Mouse (Mus musculus) hindbrain, embryonic 12.5 days (tissue): ENCODE results near the gene Btbd10. TPM values are rescaled to one million over a fixed set of nuclear protein-coding genes. Genes with fewer than 3 reads are reported as not detected.

Source experiments
- ATAC-seq: fragments of 200-750 bp; cut with Nextera tagmentation; 2 replicates; pipeline ENCODE4 v1.8.0; 2017; ENCODE audit warnings: moderate TSS enrichment; ENCODE audit not compliant: low FRiP score
- H3K27ac ChIP-seq: fragments of 300-500 bp; sonication (generic); 2 replicates; pipeline ENCODE4 v1.5.1; 2016; ENCODE audit warnings: mild to moderate bottlenecking
- H3K27me3 ChIP-seq: fragments of 300-500 bp; sonication (generic); 2 replicates; pipeline ENCODE4 v1.6.1; 2016; ENCODE audit warnings: mild to moderate bottlenecking
- H3K36me3 ChIP-seq: fragments of 300-500 bp; sonication (generic); 2 replicates; pipeline ENCODE4 v1.6.1; 2016; ENCODE audit warnings: mild to moderate bottlenecking
- H3K4me1 ChIP-seq: fragments of 300-500 bp; sonication (generic); 2 replicates; pipeline ENCODE4 v1.6.1; 2016
- H3K4me2 ChIP-seq: fragments of 300-500 bp; sonication (generic); replicated peaks from 2 replicates; pipeline ENCODE4 v1.6.1; 2016; ENCODE audit warnings: mild to moderate bottlenecking
- H3K4me3 ChIP-seq: fragments of 300-500 bp; sonication (generic); 2 replicates; pipeline ENCODE4 v1.5.1; 2016; ENCODE audit warnings: mild to moderate bottlenecking
- H3K9ac ChIP-seq: fragments of 300-500 bp; sonication (generic); 2 replicates; pipeline ENCODE4 v1.6.1; 2016; ENCODE audit warnings: mild to moderate bottlenecking, moderate library complexity
- H3K9me3 ChIP-seq: fragments of 300-500 bp; sonication (generic); replicated peaks from 2 replicates; pipeline ENCODE4 v1.6.1; 2016; ENCODE audit warnings: mild to moderate bottlenecking
- WGBS: fragments of 180-500 bp; shearing (Covaris S2); methylation state at CpG from one replicate; pipeline ENCODE4 v1.1.7; 2016; 5-methylcytosine and 5-hydroxymethylcytosine counted together
- polyA plus RNA-seq: library from polyadenylated mRNA; unstranded; fragments of >200 nt; fragmentation: Nextera tagmentation; extraction: Ambion mirVana; gene quantifications from 2 replicates; pipeline ENCODE4 v1.2.1, GENCODE M21; 2016

Gene Btbd10
- 42.8 and 45.4 TPM in 2 replicates for polyA plus RNA-seq

GRCm38 (mm10) chr7:113368746-113369619 lies at the start of gene Btbd10:
Btbd10 (minus strand) TSS chr7:113369392.
- H3K36me3 ChIP-seq = no peaks in the 10 kb centered on the region
- peaks cover 13% of the 10 kb centered on the region for H3K4me1 ChIP-seq
- peak; percentile 99 for ATAC-seq
- H3K9ac ChIP-seq = peak within 1 kb of the TSS; percentile 88
- peak within 1 kb of the TSS; percentile 85 for H3K27ac ChIP-seq
- WGBS = under 1% methylated on average over 64 of the region's 64 CpGs
- no peaks in the 10 kb centered on the region for H3K27me3 ChIP-seq
- H3K4me3 ChIP-seq = peak within 1 kb of the TSS; percentile 73
- peak within 1 kb of the TSS; percentile 66 for H3K4me2 ChIP-seq
- no peaks in the 10 kb centered on the region for H3K9me3 ChIP-seq

- H3K27me3 ChIP-seq = no peaks in the 10 kb centered on the region
- no peak overlapping the region for H3K9ac ChIP-seq
- WGBS = 86% methylated on average over 1 of the region's 1 CpGs
- H3K4me3 ChIP-seq = no peak overlapping the region
- H3K36me3 ChIP-seq = no peaks in the 10 kb centered on the region
- no peak for ATAC-seq
- H3K9me3 ChIP-seq = no peaks in the 10 kb centered on the region
- H3K4me2 ChIP-seq = no peak overlapping the region
- no peaks in the 10 kb centered on the region for H3K4me1 ChIP-seq
- no peak overlapping the region for H3K27ac ChIP-seq
Observed at GRCm38 (mm10) chr7:113416536-113416935, 47.3 kb upstream of the Btbd10 start.

GRCm38 (mm10) chr7:113415256-113415655 lies 46.1 kb upstream of the Btbd10 start:
- ATAC-seq = no peak
- WGBS = 90% methylated on average over 3 of the region's 3 CpGs

GRCm38 (mm10) chr7:113408712-113409111 lies 39.5 kb upstream of the Btbd10 start:
- H3K9me3 ChIP-seq = no peaks in the 10 kb centered on the region
- WGBS = 58% methylated on average over 5 of the region's 5 CpGs
- no peak overlapping the region for H3K27ac ChIP-seq
- no peak overlapping the region for H3K4me3 ChIP-seq
- H3K4me1 ChIP-seq = no peaks in the 10 kb centered on the region
- H3K9ac ChIP-seq = no peak overlapping the region
- H3K36me3 ChIP-seq = no peaks in the 10 kb centered on the region
- no peaks in the 10 kb centered on the region for H3K27me3 ChIP-seq
- H3K4me2 ChIP-seq = no peak overlapping the region
- no peak for ATAC-seq

More at GRCm38 (mm10) chr7:113415256-113415655, 46.1 kb upstream of the Btbd10 start:
- Histone ChIP-seq H3K4me1 (no peaks in the 10 kb centered on the region), H3K4me2 (no peak overlapping the region), H3K36me3 (no peaks in the 10 kb centered on the region), H3K27ac (no peak overlapping the region), H3K4me3 (no peak overlapping the region), H3K27me3 (no peaks in the 10 kb centered on the region), H3K9ac (no peak overlapping the region), H3K9me3 (no peaks in the 10 kb centered on the region)

DNA sequence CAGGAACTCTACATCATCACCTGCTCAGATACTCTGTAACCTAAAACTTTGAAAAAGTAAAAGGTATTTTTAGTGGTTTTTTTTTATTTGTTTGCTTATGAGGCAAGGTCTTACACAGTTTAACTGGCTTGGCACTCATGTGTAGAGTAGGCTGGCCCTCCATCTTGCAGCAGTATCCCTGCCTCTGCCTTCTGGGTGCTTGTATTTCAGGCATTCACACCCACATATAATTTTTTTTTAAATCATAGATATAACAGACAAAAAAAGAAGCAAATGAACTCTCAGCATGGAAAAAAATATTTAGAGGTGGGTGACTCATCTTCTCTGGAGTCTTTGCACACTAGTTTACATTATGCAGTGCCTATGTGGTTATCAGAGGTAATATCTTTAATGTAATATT lies 28.9 kb upstream of the Btbd10 start:
- H3K4me3 ChIP-seq = no peak overlapping the region
- no peak overlapping the region for H3K9ac ChIP-seq
- no peaks in the 10 kb centered on the region for H3K36me3 ChIP-seq
- no peak for ATAC-seq
- no peaks in the 10 kb centered on the region for H3K9me3 ChIP-seq
- H3K4me1 ChIP-seq = no peaks in the 10 kb centered on the region
- H3K27me3 ChIP-seq = no peaks in the 10 kb centered on the region
- H3K27ac ChIP-seq = no peak overlapping the region
- no peak overlapping the region for H3K4me2 ChIP-seq

GRCm38 (mm10) chr7:113396661-113397060 lies 27.5 kb upstream of the Btbd10 start:
- 86% methylated on average over 4 of the region's 4 CpGs for WGBS
- ATAC-seq = no peak
- no peak overlapping the region for H3K27ac ChIP-seq
- no peak overlapping the region for H3K4me3 ChIP-seq
- H3K9ac ChIP-seq = no peak overlapping the region
- no peaks in the 10 kb centered on the region for H3K4me1 ChIP-seq
- no peaks in the 10 kb centered on the region for H3K27me3 ChIP-seq
- H3K9me3 ChIP-seq = no peaks in the 10 kb centered on the region
- H3K4me2 ChIP-seq = no peak overlapping the region
- H3K36me3 ChIP-seq = no peaks in the 10 kb centered on the region

GRCm38 (mm10) chr7:113391619-113392018 lies 22.4 kb upstream of the Btbd10 start:
- no peak for ATAC-seq
- Histone ChIP-seq H3K9ac (no peak overlapping the region), H3K9me3 (no peaks in the 10 kb centered on the region), H3K4me2 (no peak overlapping the region), H3K36me3 (no peaks in the 10 kb centered on the region), H3K4me3 (no peak overlapping the region), H3K4me1 (no peaks in the 10 kb centered on the region), H3K27me3 (no peaks in the 10 kb centered on the region), H3K27ac (no peak overlapping the region)
- WGBS = 85% methylated on average over 2 of the region's 2 CpGs

- Histone ChIP-seq H3K9me3 (no peaks in the 10 kb centered on the region), H3K4me1 (no peaks in the 10 kb centered on the region), H3K4me3 (no peak within 1 kb of the TSS), H3K27me3 (no peaks in the 10 kb centered on the region), H3K4me2 (no peak within 1 kb of the TSS), H3K9ac (no peak within 1 kb of the TSS), H3K36me3 (no peaks in the 10 kb centered on the region), H3K27ac (no peak within 1 kb of the TSS)
- ATAC-seq = no peak
- WGBS = 83% methylated on average over 2 of the region's 2 CpGs
Observed at GRCm38 (mm10) chr7:113388470-113388869, 19.3 kb upstream of the Btbd10 start, which contains the start of gene Pth. Pth (minus strand) TSS chr7:113388570.

DNA sequence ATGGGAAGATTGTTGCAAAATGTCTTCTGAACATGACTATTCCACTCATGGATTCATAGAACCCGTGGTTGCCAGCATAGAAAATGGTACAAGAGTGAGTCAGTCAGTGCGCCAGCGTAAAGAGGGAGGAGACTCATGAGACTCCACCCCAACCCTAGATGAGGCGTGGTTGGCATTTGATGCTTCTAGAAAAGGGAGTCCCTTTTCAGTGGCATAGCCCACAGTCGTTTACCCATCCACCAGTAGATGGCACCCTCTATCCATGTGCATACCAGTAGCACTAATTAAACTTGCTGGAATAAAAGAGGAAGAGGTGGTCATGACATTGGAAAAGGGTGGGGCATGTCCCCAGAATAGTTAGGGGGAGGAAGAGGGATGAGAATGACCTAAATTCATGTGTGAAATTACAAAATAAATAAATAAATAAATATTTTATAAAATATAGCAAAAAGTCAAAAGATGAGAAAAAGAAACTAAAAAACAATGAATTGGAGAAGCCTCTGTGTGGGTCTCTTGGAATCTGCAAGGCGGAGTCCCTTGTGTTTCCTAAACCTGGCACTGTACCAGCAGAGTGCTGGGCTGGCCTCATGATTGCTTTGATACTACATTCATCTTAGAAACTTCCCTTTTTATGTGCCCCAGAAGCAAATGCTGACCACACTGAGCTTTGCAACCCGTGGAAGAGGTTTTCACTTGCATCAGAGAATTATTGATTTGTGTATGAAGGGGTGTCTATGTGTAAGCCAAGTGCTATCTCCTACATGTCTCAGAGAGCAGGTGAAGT lies 8.9 kb upstream of the Btbd10 start:
- no peaks in the 10 kb centered on the region for H3K4me1 ChIP-seq
- whole genome bisulfite sequencing = 33% methylated on average over 7 of the region's 7 CpGs
- H3K9me3 ChIP-seq = no peaks in the 10 kb centered on the region
- H3K27me3 ChIP-seq = no peaks in the 10 kb centered on the region
- no peak overlapping the region for H3K4me2 ChIP-seq
- peak; percentile 76 for ATAC-seq
- H3K27ac ChIP-seq = no peak overlapping the region
- no peak overlapping the region for H3K4me3 ChIP-seq
- no peak overlapping the region for H3K9ac ChIP-seq
- no peaks in the 10 kb centered on the region for H3K36me3 ChIP-seq

DNA sequence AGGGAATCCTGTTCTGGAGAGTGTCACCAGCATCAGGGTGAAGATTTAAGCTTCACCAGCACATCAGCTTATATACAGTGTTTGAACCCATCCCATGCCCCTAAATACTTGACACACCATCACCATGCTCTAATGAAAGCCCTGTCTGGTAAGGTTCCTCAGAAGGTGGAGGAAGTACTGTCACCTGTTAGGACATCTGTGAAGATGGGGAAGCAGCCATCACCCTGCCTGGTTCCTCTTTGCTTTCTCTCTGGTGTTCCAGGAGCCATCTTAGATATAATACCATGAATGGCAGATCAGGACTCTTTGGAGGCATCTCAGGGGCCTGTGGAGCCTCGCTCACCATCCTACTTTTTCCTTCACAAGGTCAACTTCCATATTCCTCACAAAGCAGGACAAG lies 3.5 kb upstream of the Btbd10 start:
- Histone ChIP-seq H3K27ac (no peak overlapping the region), H3K4me1 (peaks cover 9% of the 10 kb centered on the region), H3K27me3 (no peaks in the 10 kb centered on the region), H3K36me3 (no peaks in the 10 kb centered on the region), H3K9ac (no peak overlapping the region), H3K9me3 (no peaks in the 10 kb centered on the region), H3K4me2 (no peak overlapping the region), H3K4me3 (no peak overlapping the region)
- 72% methylated on average over 1 of the region's 1 CpGs for WGBS
- ATAC-seq = no peak

DNA sequence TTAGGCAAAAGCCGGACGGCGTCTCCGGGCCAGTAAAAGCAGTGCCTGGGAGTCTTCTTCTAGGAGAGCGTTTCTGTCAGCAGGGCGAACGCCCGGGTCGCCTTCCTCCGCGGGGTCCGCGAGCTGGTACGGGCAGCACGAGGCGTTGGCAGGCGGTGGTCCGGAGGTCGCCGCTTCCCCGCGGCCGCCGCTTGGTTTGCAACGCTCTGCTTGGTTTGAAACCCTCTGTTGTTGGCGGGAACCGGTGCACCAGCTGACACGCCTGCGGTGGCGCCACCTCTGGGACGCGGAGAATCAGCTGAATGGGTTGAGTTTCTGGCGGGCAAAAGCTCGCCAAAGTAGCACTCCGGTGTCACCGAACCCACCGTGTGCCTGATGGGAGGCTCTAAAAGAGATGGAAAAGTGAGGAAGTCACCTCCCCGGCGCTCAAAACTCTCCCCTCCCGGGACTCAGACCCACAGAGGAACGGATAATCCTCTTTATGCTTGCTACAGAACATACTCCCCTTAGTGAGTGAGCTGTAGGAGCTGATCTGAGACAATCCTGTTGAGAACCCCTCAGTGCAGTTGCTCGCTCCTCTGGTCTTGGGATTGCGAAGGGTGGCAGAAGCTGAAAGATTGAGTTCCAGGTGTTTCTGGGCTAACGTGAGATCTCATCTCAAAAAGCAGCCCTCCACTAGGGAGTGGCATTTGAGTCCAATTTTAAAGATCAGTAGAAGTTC lies 588 bp upstream of the Btbd10 start:
- H3K4me2 ChIP-seq = peak overlapping the region; percentile 66
- peaks cover 13% of the 10 kb centered on the region for H3K4me1 ChIP-seq
- H3K27me3 ChIP-seq = no peaks in the 10 kb centered on the region
- H3K27ac ChIP-seq = peak overlapping the region; percentile 85
- peak overlapping the region; percentile 73 for H3K4me3 ChIP-seq
- no peaks in the 10 kb centered on the region for H3K36me3 ChIP-seq
- ATAC-seq = peak; percentile 78
- peak overlapping the region; percentile 88 for H3K9ac ChIP-seq
- 0% methylated on average over 44 of the region's 44 CpGs for WGBS
- no peaks in the 10 kb centered on the region for H3K9me3 ChIP-seq

- WGBS = 73% methylated on average over 4 of the region's 4 CpGs
- no peaks in the 10 kb centered on the region for H3K27me3 ChIP-seq
- no peak overlapping the region for H3K9ac ChIP-seq
Observed at GRCm38 (mm10) chr7:113367440-113367839, 1.8 kb downstream of the Btbd10 start.

More at GRCm38 (mm10) chr7:113367440-113367839, 1.8 kb downstream of the Btbd10 start:
- no peak for ATAC-seq
- no peak overlapping the region for H3K4me2 ChIP-seq
- H3K4me1 ChIP-seq = peaks cover 13% of the 10 kb centered on the region
- no peak overlapping the region for H3K4me3 ChIP-seq
- no peaks in the 10 kb centered on the region for H3K9me3 ChIP-seq
- H3K36me3 ChIP-seq = no peaks in the 10 kb centered on the region
- H3K27ac ChIP-seq = no peak overlapping the region
